Mouse (Mus musculus): ENCODE results near the gene Ppm1l. TPM values are rescaled to one million over a fixed set of nuclear protein-coding genes. Genes with fewer than 3 reads are reported as not detected.

Ppm1l gene
- polyA plus RNA-seq, 1 experiment from 2014 or later: 23.6 TPM

GRCm38 (mm10) chr3:69341514-69341913, 24.9 kb downstream of the Ppm1l start:
- no peaks in the 10 kb centered on the region for H3K27me3 ChIP-seq
- H3K27ac ChIP-seq: 0 out of 2 replicates have a peak overlapping the region, but pooled peaks have one; percentile 13
- H3K9me3 ChIP-seq: no peaks in the 10 kb centered on the region
- peaks cover 4% of the 10 kb centered on the region; the same call in 1 of the 2 replicates for H3K4me1 ChIP-seq
- WGBS: 83% methylated on average over 8 of the region's 8 CpGs
- H3K36me3 ChIP-seq (replicated peaks): no peaks in the 10 kb centered on the region
- H3K9ac ChIP-seq: no peak overlapping the region
- no peak overlapping the region for H3K4me3 ChIP-seq (replicated peaks)
- H3K4me2 ChIP-seq: no peak overlapping the region
- no peak for ATAC-seq (ENCODE audit: low FRiP score)

DNA sequence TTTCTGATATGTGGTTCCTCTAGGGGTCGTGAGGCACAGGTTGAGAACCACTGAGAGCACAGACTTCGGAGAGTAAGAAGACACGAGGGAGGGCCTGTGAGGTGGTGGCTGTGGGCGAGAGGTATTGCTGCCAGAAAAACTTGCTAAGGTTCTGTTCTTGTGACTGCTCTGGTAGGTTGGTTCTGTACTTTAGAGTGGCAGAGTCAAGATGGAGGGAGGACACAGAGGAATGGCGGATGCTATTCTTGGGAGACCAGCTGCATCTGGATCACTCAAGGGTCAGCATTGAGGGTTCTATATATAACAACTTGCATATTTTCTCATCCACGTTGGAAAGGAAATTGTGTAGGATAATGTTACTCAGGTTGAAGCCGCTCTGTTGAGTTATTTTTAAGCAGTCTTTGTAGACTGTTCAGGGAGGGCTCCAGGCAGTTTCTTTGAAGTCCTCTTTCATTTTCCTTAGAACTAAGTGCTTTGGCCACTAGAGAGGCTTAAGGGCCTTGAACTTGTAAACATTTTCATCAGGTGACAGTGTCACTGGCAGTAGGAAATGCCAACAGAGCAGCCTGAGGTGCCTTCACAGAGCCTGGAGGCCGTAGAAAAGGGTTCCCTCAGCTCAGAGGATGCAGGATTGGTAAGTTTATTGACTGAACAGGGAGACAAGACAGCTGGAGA, 25.7 kb downstream of the Ppm1l start:
- Histone ChIP-seq H3K27me3 (no peaks in the 10 kb centered on the region), H3K4me2 (no peak overlapping the region), H3K4me1 (peaks cover 4% of the 10 kb centered on the region; the same call in 1 of the 2 replicates), H3K4me3 (replicated peaks) (no peak overlapping the region), H3K9ac (no peak overlapping the region), H3K9me3 (no peaks in the 10 kb centered on the region), H3K36me3 (replicated peaks) (no peaks in the 10 kb centered on the region), H3K27ac (no peak overlapping the region)
- no peak for ATAC-seq (ENCODE audit: low FRiP score)
- 81% methylated on average over 8 of the region's 8 CpGs for WGBS

- WGBS: 95% methylated on average over 10 of the region's 10 CpGs
- no peaks in the 10 kb centered on the region for H3K36me3 ChIP-seq (replicated peaks)
- H3K9me3 ChIP-seq: no peaks in the 10 kb centered on the region
- H3K27me3 ChIP-seq: no peaks in the 10 kb centered on the region
- H3K27ac ChIP-seq: no peak overlapping the region
- H3K4me2 ChIP-seq: no peak overlapping the region
- ATAC-seq (ENCODE audit: low FRiP score): no peak
- peaks cover 4% of the 10 kb centered on the region; the same call in 1 of the 2 replicates for H3K4me1 ChIP-seq
- no peak overlapping the region for H3K9ac ChIP-seq
- H3K4me3 ChIP-seq (replicated peaks): no peak overlapping the region
Measured at GRCm38 (mm10) chr3:69343124-69343523, 26.5 kb downstream of the Ppm1l start.

- 96% methylated on average over 4 of the region's 4 CpGs for WGBS
- H3K4me1 ChIP-seq: peaks cover 1% of the 10 kb centered on the region; the same call in 1 of the 2 replicates
- no peak overlapping the region for H3K4me3 ChIP-seq (replicated peaks)
- H3K9ac ChIP-seq: no peak overlapping the region
- no peak overlapping the region for H3K4me2 ChIP-seq
- H3K27ac ChIP-seq: no peak overlapping the region
- ATAC-seq (ENCODE audit: low FRiP score): no peak
- no peaks in the 10 kb centered on the region for H3K27me3 ChIP-seq
- H3K9me3 ChIP-seq: no peaks in the 10 kb centered on the region
- no peaks in the 10 kb centered on the region for H3K36me3 ChIP-seq (replicated peaks)
Measured at GRCm38 (mm10) chr3:69346514-69346913, 29.9 kb downstream of the Ppm1l start.

GRCm38 (mm10) chr3:69348197-69348920, 31.7 kb downstream of the Ppm1l start:
- Histone ChIP-seq H3K4me1 (no peaks in the 10 kb centered on the region), H3K9me3 (no peaks in the 10 kb centered on the region), H3K36me3 (replicated peaks) (no peaks in the 10 kb centered on the region), H3K27ac (no peak overlapping the region), H3K9ac (no peak overlapping the region), H3K4me3 (replicated peaks) (no peak overlapping the region), H3K4me2 (no peak overlapping the region), H3K27me3 (no peaks in the 10 kb centered on the region)
- WGBS: 89% methylated on average over 11 of the region's 11 CpGs
- ATAC-seq (ENCODE audit: low FRiP score): no peak

- ATAC-seq (ENCODE audit: low FRiP score): no peak
- no peaks in the 10 kb centered on the region for H3K4me1 ChIP-seq
- no peaks in the 10 kb centered on the region for H3K9me3 ChIP-seq
- no peak overlapping the region for H3K4me2 ChIP-seq
- WGBS: 95% methylated on average over 4 of the region's 4 CpGs
- H3K9ac ChIP-seq: no peak overlapping the region
- H3K27me3 ChIP-seq: no peaks in the 10 kb centered on the region
- H3K4me3 ChIP-seq (replicated peaks): no peak overlapping the region
- no peak overlapping the region for H3K27ac ChIP-seq
- H3K36me3 ChIP-seq (replicated peaks): no peaks in the 10 kb centered on the region
Measured at GRCm38 (mm10) chr3:69348921-69349237, 32.2 kb downstream of the Ppm1l start.

GRCm38 (mm10) chr3:69349973-69350372, 33.3 kb downstream of the Ppm1l start:
- no peak overlapping the region for H3K27ac ChIP-seq
- H3K9ac ChIP-seq: no peak overlapping the region
- H3K9me3 ChIP-seq: no peaks in the 10 kb centered on the region
- no peak overlapping the region for H3K4me2 ChIP-seq
- H3K4me1 ChIP-seq: no peaks in the 10 kb centered on the region
- no peaks in the 10 kb centered on the region for H3K27me3 ChIP-seq
- ATAC-seq (ENCODE audit: low FRiP score): no peak
- no peak overlapping the region for H3K4me3 ChIP-seq (replicated peaks)
- WGBS: 92% methylated on average over 6 of the region's 6 CpGs
- H3K36me3 ChIP-seq (replicated peaks): no peaks in the 10 kb centered on the region

- WGBS: 89% methylated on average over 1 of the region's 1 CpGs
- Histone ChIP-seq H3K4me2 (no peak overlapping the region), H3K4me3 (replicated peaks) (no peak overlapping the region)
Measured at GRCm38 (mm10) chr3:69352194-69352593, 35.5 kb downstream of the Ppm1l start.

GRCm38 (mm10) chr3:69354681-69355080, 38.0 kb downstream of the Ppm1l start:
- Histone ChIP-seq H3K4me2 (no peak overlapping the region), H3K4me1 (peaks cover 4% of the 10 kb centered on the region; the same call in 1 of the 2 replicates), H3K4me3 (replicated peaks) (no peak overlapping the region), H3K9me3 (no peaks in the 10 kb centered on the region), H3K36me3 (replicated peaks) (no peaks in the 10 kb centered on the region), H3K9ac (no peak overlapping the region), H3K27ac (no peak overlapping the region), H3K27me3 (no peaks in the 10 kb centered on the region)
- 89% methylated on average over 2 of the region's 2 CpGs for WGBS
- no peak for ATAC-seq (ENCODE audit: low FRiP score)

More at GRCm38 (mm10) chr3:69352194-69352593, 35.5 kb downstream of the Ppm1l start:
- no peaks in the 10 kb centered on the region for H3K9me3 ChIP-seq
- ATAC-seq (ENCODE audit: low FRiP score): no peak
- H3K9ac ChIP-seq: no peak overlapping the region
- peaks cover 4% of the 10 kb centered on the region; the same call in 1 of the 2 replicates for H3K4me1 ChIP-seq
- H3K36me3 ChIP-seq (replicated peaks): no peaks in the 10 kb centered on the region
- no peak overlapping the region for H3K27ac ChIP-seq
- H3K27me3 ChIP-seq: no peaks in the 10 kb centered on the region

- H3K9ac ChIP-seq: no peak overlapping the region
- H3K4me3 ChIP-seq (replicated peaks): no peak overlapping the region
- no peak for ATAC-seq (ENCODE audit: low FRiP score)
- H3K9me3 ChIP-seq: no peaks in the 10 kb centered on the region
- H3K36me3 ChIP-seq (replicated peaks): no peaks in the 10 kb centered on the region
- H3K4me1 ChIP-seq: peaks cover 4% of the 10 kb centered on the region; the same call in 1 of the 2 replicates
- WGBS: 84% methylated on average over 7 of the region's 7 CpGs
- H3K4me2 ChIP-seq: no peak overlapping the region
- no peak overlapping the region for H3K27ac ChIP-seq
- no peaks in the 10 kb centered on the region for H3K27me3 ChIP-seq
Measured at GRCm38 (mm10) chr3:69356078-69356665, 39.5 kb downstream of the Ppm1l start.

GRCm38 (mm10) chr3:69356781-69357180, 40.1 kb downstream of the Ppm1l start:
- no peak overlapping the region for H3K4me2 ChIP-seq
- 85% methylated on average over 5 of the region's 5 CpGs for WGBS
- H3K27ac ChIP-seq: no peak overlapping the region
- no peak overlapping the region for H3K4me3 ChIP-seq (replicated peaks)
- no peak overlapping the region for H3K9ac ChIP-seq
- H3K9me3 ChIP-seq: no peaks in the 10 kb centered on the region
- H3K4me1 ChIP-seq: peaks cover 4% of the 10 kb centered on the region; the same call in 1 of the 2 replicates
- H3K36me3 ChIP-seq (replicated peaks): no peaks in the 10 kb centered on the region
- ATAC-seq (ENCODE audit: low FRiP score): no peak
- H3K27me3 ChIP-seq: no peaks in the 10 kb centered on the region

DNA sequence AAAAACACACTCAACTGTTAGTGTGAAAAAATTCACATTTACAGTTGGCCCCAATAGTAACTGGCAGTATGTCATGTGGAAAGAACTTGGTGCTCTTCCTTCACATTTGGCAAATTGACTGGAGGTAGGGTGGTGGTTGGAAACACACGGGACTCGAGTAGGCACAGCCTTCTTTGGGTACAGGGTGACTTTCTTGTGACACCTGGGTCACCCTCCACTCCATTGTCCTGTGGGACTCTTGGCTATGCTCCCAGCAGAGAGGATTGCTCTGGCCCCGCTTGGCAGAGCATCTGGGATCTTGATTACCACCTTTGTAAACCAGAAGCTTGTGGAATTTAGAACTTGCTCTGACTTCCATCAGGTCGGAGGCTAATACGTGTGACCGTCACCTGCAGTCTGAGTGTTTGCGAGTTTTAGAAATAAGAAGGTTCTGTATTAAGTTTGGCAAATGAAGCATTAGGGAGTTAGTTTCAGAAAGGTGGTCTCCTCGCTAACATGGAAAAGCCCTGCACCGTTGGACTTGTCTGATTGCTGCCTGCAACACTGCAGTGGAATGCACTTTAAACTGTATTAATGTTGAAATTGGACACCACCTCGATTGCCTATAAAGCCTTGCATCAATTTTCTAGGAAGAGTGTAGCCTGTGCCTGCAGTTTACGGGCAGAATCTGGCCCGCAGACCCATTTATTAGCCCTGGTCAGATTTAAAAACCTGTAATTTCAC, 41.4 kb downstream of the Ppm1l start:
- 87% methylated on average over 12 of the region's 12 CpGs for WGBS

More for the DNA sequence above, 41.4 kb downstream of the Ppm1l start:
- Histone ChIP-seq H3K9me3 (no peaks in the 10 kb centered on the region), H3K27ac (no peak overlapping the region), H3K4me1 (peaks cover 9% of the 10 kb centered on the region), H3K27me3 (no peaks in the 10 kb centered on the region), H3K4me2 (no peak overlapping the region), H3K36me3 (replicated peaks) (no peaks in the 10 kb centered on the region), H3K4me3 (replicated peaks) (no peak overlapping the region), H3K9ac (no peak overlapping the region)
- ATAC-seq (ENCODE audit: low FRiP score): no peak
